Mouse (Mus musculus): ENCODE results near the gene Dph5. TPM values are rescaled to one million over a fixed set of nuclear protein-coding genes. Genes with fewer than 3 reads are reported as not detected.
A peak's percentile ranks its signal among the peaks of the same experiment; 100 is the strongest.

The Dph5 gene
- polyA plus RNA-seq (2014; fragmentation: Nextera tagmentation; extraction: Ambion mirVana), result 24.6 and 27.4 TPM in 2 replicates

GRCm38 (mm10) chr3:115887427-115888309, at the start of gene Dph5:
TSS of gene Dph5 (plus strand) at chr3:115887837.
- Histone ChIP-seq H3K4me2 (ENCODE audit: low read length) (peak within 1 kb of the TSS; percentile 71), H3K4me3 (ENCODE audit: low read depth, low read length) (peak within 1 kb of the TSS; percentile 61), H3K9me3 (replicated peaks; ENCODE audit: control insufficient read depth, low read length) (no peaks in the 10 kb centered on the region), H3K27ac (ENCODE audit: low read depth, low read length) (peak within 1 kb of the TSS; percentile 45), H3K27me3 (replicated peaks; ENCODE audit: control insufficient read depth, insufficient read depth, low read length) (no peaks in the 10 kb centered on the region), H3K36me3 (ENCODE audit: control insufficient read depth, insufficient read depth, low read length) (no peaks in the 10 kb centered on the region), H3K4me1 (ENCODE audit: control insufficient read depth, insufficient read depth, low read length) (no peaks in the 10 kb centered on the region), H3K9ac (ENCODE audit: low read length) (peak within 1 kb of the TSS; percentile 66)
- ATAC-seq (peak; percentile 97), DNase-seq (ENCODE audit: low spot score) (peak; percentile 97)
- WGBS, result under 1% methylated on average over 40 of the region's 40 CpGs

- peak; percentile 83 for ATAC-seq
- no peak overlapping the region for H3K9ac ChIP-seq (ENCODE audit: low read length)
- H3K27ac ChIP-seq (ENCODE audit: low read depth, low read length), result no peak overlapping the region
- no peak overlapping the region for H3K4me2 ChIP-seq (ENCODE audit: low read length)
- DNase-seq (ENCODE audit: low spot score), result peak; percentile 73
- 0 out of 2 replicates have a peak, but pooled peaks cover 3% of the 10 kb centered on the region for H3K4me1 ChIP-seq (ENCODE audit: control insufficient read depth, insufficient read depth, low read length)
- no peaks in the 10 kb centered on the region for H3K27me3 ChIP-seq (replicated peaks; ENCODE audit: control insufficient read depth, insufficient read depth, low read length)
- WGBS, result 22% methylated on average over 3 of the region's 3 CpGs
- no peaks in the 10 kb centered on the region for H3K9me3 ChIP-seq (replicated peaks; ENCODE audit: control insufficient read depth, low read length)
- H3K36me3 ChIP-seq (ENCODE audit: control insufficient read depth, insufficient read depth, low read length), result no peaks in the 10 kb centered on the region
- no peak overlapping the region for H3K4me3 ChIP-seq (ENCODE audit: low read depth, low read length)
Measured at GRCm38 (mm10) chr3:115844566-115844965, 43.1 kb upstream of the Dph5 start.

GRCm38 (mm10) chr3:115845032-115845618, 42.5 kb upstream of the Dph5 start:
- DNase-seq (ENCODE audit: low spot score) (peak; percentile 14), ATAC-seq (peak; percentile 60)
- H3K36me3 ChIP-seq (ENCODE audit: control insufficient read depth, insufficient read depth, low read length), result no peaks in the 10 kb centered on the region
- WGBS, result 23% methylated on average over 5 of the region's 5 CpGs
- no peak overlapping the region for H3K4me2 ChIP-seq (ENCODE audit: low read length)
- no peak overlapping the region for H3K9ac ChIP-seq (ENCODE audit: low read length)
- no peaks in the 10 kb centered on the region for H3K9me3 ChIP-seq (replicated peaks; ENCODE audit: control insufficient read depth, low read length)
- H3K4me1 ChIP-seq (ENCODE audit: control insufficient read depth, insufficient read depth, low read length), result 0 out of 2 replicates have a peak, but pooled peaks cover 3% of the 10 kb centered on the region
- H3K27ac ChIP-seq (ENCODE audit: low read depth, low read length), result peak overlapping the region; percentile 36; the same call in 1 of the 2 replicates
- no peak overlapping the region for H3K4me3 ChIP-seq (ENCODE audit: low read depth, low read length)
- H3K27me3 ChIP-seq (replicated peaks; ENCODE audit: control insufficient read depth, insufficient read depth, low read length), result no peaks in the 10 kb centered on the region

GRCm38 (mm10) chr3:115845724-115846123, 41.9 kb upstream of the Dph5 start:
- ATAC-seq, result no peak
- WGBS, result 17% methylated on average over 1 of the region's 1 CpGs
- H3K27ac ChIP-seq (ENCODE audit: low read depth, low read length), result 0 out of 2 replicates have a peak overlapping the region, but pooled peaks have one; percentile 36

GRCm38 (mm10) chr3:115846153-115846552, 41.5 kb upstream of the Dph5 start:
- WGBS, result 74% methylated on average over 5 of the region's 5 CpGs
- Histone ChIP-seq H3K27ac (ENCODE audit: low read depth, low read length) (0 out of 2 replicates have a peak overlapping the region, but pooled peaks have one; percentile 36), H3K9me3 (replicated peaks; ENCODE audit: control insufficient read depth, low read length) (no peaks in the 10 kb centered on the region), H3K36me3 (ENCODE audit: control insufficient read depth, insufficient read depth, low read length) (no peaks in the 10 kb centered on the region), H3K27me3 (replicated peaks; ENCODE audit: control insufficient read depth, insufficient read depth, low read length) (no peaks in the 10 kb centered on the region), H3K4me1 (ENCODE audit: control insufficient read depth, insufficient read depth, low read length) (0 out of 2 replicates have a peak, but pooled peaks cover 3% of the 10 kb centered on the region), H3K4me2 (ENCODE audit: low read length) (no peak overlapping the region), H3K4me3 (ENCODE audit: low read depth, low read length) (no peak overlapping the region), H3K9ac (ENCODE audit: low read length) (no peak overlapping the region)
- no peak for DNase-seq (ENCODE audit: low spot score)
- ATAC-seq, result no peak

More at GRCm38 (mm10) chr3:115845724-115846123, 41.9 kb upstream of the Dph5 start:
- H3K4me3 ChIP-seq (ENCODE audit: low read depth, low read length), result no peak overlapping the region
- no peak overlapping the region for H3K9ac ChIP-seq (ENCODE audit: low read length)
- H3K9me3 ChIP-seq (replicated peaks; ENCODE audit: control insufficient read depth, low read length), result no peaks in the 10 kb centered on the region
- DNase-seq (ENCODE audit: low spot score), result no peak
- H3K36me3 ChIP-seq (ENCODE audit: control insufficient read depth, insufficient read depth, low read length), result no peaks in the 10 kb centered on the region
- H3K4me2 ChIP-seq (ENCODE audit: low read length), result no peak overlapping the region
- H3K27me3 ChIP-seq (replicated peaks; ENCODE audit: control insufficient read depth, insufficient read depth, low read length), result no peaks in the 10 kb centered on the region
- H3K4me1 ChIP-seq (ENCODE audit: control insufficient read depth, insufficient read depth, low read length), result 0 out of 2 replicates have a peak, but pooled peaks cover 3% of the 10 kb centered on the region

GRCm38 (mm10) chr3:115848686-115849480, 38.8 kb upstream of the Dph5 start:
- Histone ChIP-seq H3K9me3 (replicated peaks; ENCODE audit: control insufficient read depth, low read length) (no peaks in the 10 kb centered on the region), H3K27me3 (replicated peaks; ENCODE audit: control insufficient read depth, insufficient read depth, low read length) (no peaks in the 10 kb centered on the region), H3K4me2 (ENCODE audit: low read length) (no peak overlapping the region), H3K36me3 (ENCODE audit: control insufficient read depth, insufficient read depth, low read length) (no peaks in the 10 kb centered on the region), H3K4me1 (ENCODE audit: control insufficient read depth, insufficient read depth, low read length) (0 out of 2 replicates have a peak, but pooled peaks cover 3% of the 10 kb centered on the region), H3K27ac (ENCODE audit: low read depth, low read length) (no peak overlapping the region), H3K4me3 (ENCODE audit: low read depth, low read length) (no peak overlapping the region), H3K9ac (ENCODE audit: low read length) (no peak overlapping the region)
- no peak for ATAC-seq
- no peak for DNase-seq (ENCODE audit: low spot score)
- WGBS, result 90% methylated on average over 11 of the region's 11 CpGs

GRCm38 (mm10) chr3:115850946-115851345, 36.7 kb upstream of the Dph5 start:
- Histone ChIP-seq H3K9ac (ENCODE audit: low read length) (no peak overlapping the region), H3K4me3 (ENCODE audit: low read depth, low read length) (no peak overlapping the region), H3K36me3 (ENCODE audit: control insufficient read depth, insufficient read depth, low read length) (no peaks in the 10 kb centered on the region), H3K27me3 (replicated peaks; ENCODE audit: control insufficient read depth, insufficient read depth, low read length) (no peaks in the 10 kb centered on the region), H3K9me3 (replicated peaks; ENCODE audit: control insufficient read depth, low read length) (no peaks in the 10 kb centered on the region), H3K4me2 (ENCODE audit: low read length) (no peak overlapping the region), H3K4me1 (ENCODE audit: control insufficient read depth, insufficient read depth, low read length) (peaks cover 6% of the 10 kb centered on the region; the same call in 1 of the 2 replicates), H3K27ac (ENCODE audit: low read depth, low read length) (no peak overlapping the region)
- WGBS, result 33% methylated on average over 4 of the region's 4 CpGs
- DNase-seq (ENCODE audit: low spot score) (no peak), ATAC-seq (no peak)

- no peaks in the 10 kb centered on the region for H3K9me3 ChIP-seq (replicated peaks; ENCODE audit: control insufficient read depth, low read length)
- ATAC-seq (no peak), DNase-seq (ENCODE audit: low spot score) (no peak)
- 94% methylated on average over 7 of the region's 7 CpGs for WGBS
- no peak overlapping the region for H3K4me2 ChIP-seq (ENCODE audit: low read length)
- no peaks in the 10 kb centered on the region for H3K36me3 ChIP-seq (ENCODE audit: control insufficient read depth, insufficient read depth, low read length)
- no peak overlapping the region for H3K27ac ChIP-seq (ENCODE audit: low read depth, low read length)
- no peak overlapping the region for H3K9ac ChIP-seq (ENCODE audit: low read length)
- peaks cover 22% of the 10 kb centered on the region for H3K4me1 ChIP-seq (ENCODE audit: control insufficient read depth, insufficient read depth, low read length)
- no peaks in the 10 kb centered on the region for H3K27me3 ChIP-seq (replicated peaks; ENCODE audit: control insufficient read depth, insufficient read depth, low read length)
- no peak overlapping the region for H3K4me3 ChIP-seq (ENCODE audit: low read depth, low read length)
Measured at GRCm38 (mm10) chr3:115854672-115855191, 32.9 kb upstream of the Dph5 start.

Data from forebrain, embryonic 14.5 days (tissue).